Mouse (Mus musculus): ENCODE measurements around the gene Sars. TPM values are rescaled to one million over a fixed set of nuclear protein-coding genes. Genes with fewer than 3 reads are reported as not detected.

The Sars gene
- total and polyA plus RNA-seq, 3 experiments, result 24.1 to 83.4 (median 69.4) TPM

GRCm38 (mm10) chr3:108454172-108454571 lies 9.2 kb upstream of the Sars start:
- Histone ChIP-seq H3K79me2 (replicated peaks; ENCODE audit: control insufficient read depth, insufficient read depth, low read length) (no peaks in the 10 kb centered on the region), H3K27ac (no peak overlapping the region), H3K4me1 (ENCODE audit: control insufficient read depth, insufficient read depth, low read length) (no peaks in the 10 kb centered on the region), H3K36me3 (ENCODE audit: control insufficient read depth, insufficient read depth, low read length) (no peaks in the 10 kb centered on the region), H3K27me3 (ENCODE audit: control insufficient read depth, insufficient read depth, low read length) (no peaks in the 10 kb centered on the region), H3K4me3 (no peak overlapping the region), H3K9ac (ENCODE audit: low read depth, low read length) (no peak overlapping the region)
- DNase-seq, result no peak
- intact Hi-C loops (cut with DNase I), result no loop called here
- TF ChIP-seq CTCF (IDR thresholded peaks at IDR 0.05) (no peak), POLR2A (IDR thresholded peaks at IDR 0.05; ENCODE audit: insufficient read depth, low read depth, low read length) (no peak), EP300 (IDR thresholded peaks at IDR 0.05; ENCODE audit: insufficient read depth, low read depth, low read length) (no peak)
- WGBS, result 50% methylated on average over 1 of the region's 1 CpGs

GRCm38 (mm10) chr3:108451969-108452368 lies 7.0 kb upstream of the Sars start:
- TF ChIP-seq POLR2A (IDR thresholded peaks at IDR 0.05; ENCODE audit: insufficient read depth, low read depth, low read length), result no peak
- TF ChIP-seq EP300 (IDR thresholded peaks at IDR 0.05; ENCODE audit: insufficient read depth, low read depth, low read length), result no peak
- TF ChIP-seq CTCF (IDR thresholded peaks at IDR 0.05), result no peak
- no peak overlapping the region for H3K27ac ChIP-seq
- no peak overlapping the region for H3K4me3 ChIP-seq
- H3K4me1 ChIP-seq (ENCODE audit: control insufficient read depth, insufficient read depth, low read length), result no peaks in the 10 kb centered on the region
- WGBS, result 88% methylated on average over 2 of the region's 2 CpGs
- H3K9ac ChIP-seq (ENCODE audit: low read depth, low read length), result no peak overlapping the region
- no peak for DNase-seq
- H3K27me3 ChIP-seq (ENCODE audit: control insufficient read depth, insufficient read depth, low read length), result no peaks in the 10 kb centered on the region
- no peaks in the 10 kb centered on the region for H3K79me2 ChIP-seq (replicated peaks; ENCODE audit: control insufficient read depth, insufficient read depth, low read length)
- intact Hi-C loops (cut with DNase I), result no loop called here
- H3K36me3 ChIP-seq (ENCODE audit: control insufficient read depth, insufficient read depth, low read length), result no peaks in the 10 kb centered on the region

- 14% methylated on average over 6 of the region's 6 CpGs for WGBS
- Histone ChIP-seq H3K27ac (peak overlapping the region; percentile 89), H3K4me1 (ENCODE audit: control insufficient read depth, insufficient read depth, low read length) (peaks cover 3% of the 10 kb centered on the region; the same call in 1 of the 2 replicates), H3K27me3 (ENCODE audit: control insufficient read depth, insufficient read depth, low read length) (no peaks in the 10 kb centered on the region), H3K79me2 (replicated peaks; ENCODE audit: control insufficient read depth, insufficient read depth, low read length) (no peaks in the 10 kb centered on the region), H3K36me3 (ENCODE audit: control insufficient read depth, insufficient read depth, low read length) (peaks cover 8% of the 10 kb centered on the region; the same call in 1 of the 2 replicates), H3K9ac (ENCODE audit: low read depth, low read length) (peak overlapping the region; percentile 65), H3K4me3 (peak overlapping the region; percentile 95)
- no peak for TF ChIP-seq EP300 (IDR thresholded peaks at IDR 0.05; ENCODE audit: insufficient read depth, low read depth, low read length)
- TF ChIP-seq CTCF (IDR thresholded peaks at IDR 0.05), result no peak
- TF ChIP-seq POLR2A (IDR thresholded peaks at IDR 0.05; ENCODE audit: insufficient read depth, low read depth, low read length), result no peak
- DNase-seq, result no peak
- intact Hi-C loops (cut with DNase I), result loop anchor here (5.0 to 10.0 kb wide), 2 partner anchors 117 to 209 kb away; partner anchors contain the start of genes Clcc1 and Tmem167b
Measured at GRCm38 (mm10) chr3:108445366-108445705, 327 bp upstream of the Sars start.

- peak overlapping the region; percentile 57 for H3K9ac ChIP-seq (ENCODE audit: low read depth, low read length)
- H3K79me2 ChIP-seq (replicated peaks; ENCODE audit: control insufficient read depth, insufficient read depth, low read length), result peaks cover 5% of the 10 kb centered on the region
- TF ChIP-seq POLR2A (IDR thresholded peaks at IDR 0.05; ENCODE audit: insufficient read depth, low read depth, low read length) (no peak), EP300 (IDR thresholded peaks at IDR 0.05; ENCODE audit: insufficient read depth, low read depth, low read length) (no peak), CTCF (IDR thresholded peaks at IDR 0.05) (no peak)
- intact Hi-C loops (cut with DNase I), result loop anchor here (5.0 to 10.0 kb wide), 2 partner anchors 211 to 232 kb away; partner anchors contain the start of genes Atxn7l2 and Clcc1
- peak overlapping the region; percentile 89 for H3K27ac ChIP-seq
- H3K4me1 ChIP-seq (ENCODE audit: control insufficient read depth, insufficient read depth, low read length), result peaks cover 3% of the 10 kb centered on the region; the same call in 1 of the 2 replicates
- 8% methylated on average over 8 of the region's 8 CpGs for WGBS
- H3K4me3 ChIP-seq, result peak overlapping the region; percentile 95
- H3K27me3 ChIP-seq (ENCODE audit: control insufficient read depth, insufficient read depth, low read length), result no peaks in the 10 kb centered on the region
- H3K36me3 ChIP-seq (ENCODE audit: control insufficient read depth, insufficient read depth, low read length), result peaks cover 8% of the 10 kb centered on the region; the same call in 1 of the 2 replicates
- peak; percentile 36 to 50 for DNase-seq
Measured at GRCm38 (mm10) chr3:108444029-108444428, 980 bp downstream of the Sars start.

- Histone ChIP-seq H3K4me1 (ENCODE audit: control insufficient read depth, insufficient read depth, low read length) (0 out of 2 replicates have a peak, but pooled peaks cover under 1% of the 10 kb centered on the region), H3K9ac (ENCODE audit: low read depth, low read length) (no peak overlapping the region), H3K79me2 (replicated peaks; ENCODE audit: control insufficient read depth, insufficient read depth, low read length) (peaks cover 5% of the 10 kb centered on the region), H3K27ac (no peak overlapping the region), H3K36me3 (ENCODE audit: control insufficient read depth, insufficient read depth, low read length) (no peaks in the 10 kb centered on the region; the same call in 1 of the 2 replicates), H3K27me3 (ENCODE audit: control insufficient read depth, insufficient read depth, low read length) (no peaks in the 10 kb centered on the region), H3K4me3 (no peak overlapping the region)
- TF ChIP-seq EP300 (IDR thresholded peaks at IDR 0.05; ENCODE audit: insufficient read depth, low read depth, low read length), result no peak
- no peak for TF ChIP-seq POLR2A (IDR thresholded peaks at IDR 0.05; ENCODE audit: insufficient read depth, low read depth, low read length)
- TF ChIP-seq CTCF (IDR thresholded peaks at IDR 0.05), result no peak
- DNase-seq, result no peak
- intact Hi-C loops (cut with DNase I), result no loop called here
- WGBS, result 77% methylated on average over 7 of the region's 7 CpGs
Measured at GRCm38 (mm10) chr3:108436380-108436714, 8.7 kb downstream of the Sars start.

- DNase-seq, result peak in 1 of 2 experiments; percentile 16
- 52% methylated on average over 17 of the region's 17 CpGs for WGBS
- Histone ChIP-seq H3K79me2 (replicated peaks; ENCODE audit: control insufficient read depth, insufficient read depth, low read length) (peaks cover 5% of the 10 kb centered on the region), H3K36me3 (ENCODE audit: control insufficient read depth, insufficient read depth, low read length) (no peaks in the 10 kb centered on the region; the same call in 1 of the 2 replicates), H3K27me3 (ENCODE audit: control insufficient read depth, insufficient read depth, low read length) (no peaks in the 10 kb centered on the region), H3K4me1 (ENCODE audit: control insufficient read depth, insufficient read depth, low read length) (no peaks in the 10 kb centered on the region), H3K9ac (ENCODE audit: low read depth, low read length) (no peak overlapping the region), H3K27ac (no peak overlapping the region), H3K4me3 (no peak overlapping the region)
- no peak for TF ChIP-seq POLR2A (IDR thresholded peaks at IDR 0.05; ENCODE audit: insufficient read depth, low read depth, low read length)
- TF ChIP-seq CTCF (IDR thresholded peaks at IDR 0.05), result no peak
- TF ChIP-seq EP300 (IDR thresholded peaks at IDR 0.05; ENCODE audit: insufficient read depth, low read depth, low read length), result no peak
- intact Hi-C loops (cut with DNase I), result no loop called here
Measured at GRCm38 (mm10) chr3:108435701-108436379, 9.2 kb downstream of the Sars start.
